9 mouse cellular contexts compared by ENCODE assay signal in the genomic region with DNA sequence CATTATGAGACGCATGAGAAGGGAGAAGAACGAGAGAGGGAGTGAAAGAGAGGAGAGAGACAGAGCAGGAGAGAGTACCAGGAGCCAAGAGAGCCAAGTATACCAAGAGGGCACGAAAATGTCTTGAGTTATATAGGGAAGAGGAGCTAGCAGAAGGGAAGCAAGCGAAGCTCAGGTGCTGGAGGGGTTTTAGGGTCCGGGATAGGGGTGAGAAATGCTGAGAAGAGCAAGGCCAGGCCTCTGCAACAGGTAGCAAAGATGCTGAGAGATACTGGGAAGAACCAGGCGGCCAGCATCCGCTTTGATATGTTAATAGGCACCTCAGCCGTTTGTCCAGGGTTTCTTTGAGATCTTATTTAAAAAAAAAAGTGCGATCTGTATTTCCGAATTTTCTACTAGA. TPM values are rescaled to one million over a fixed set of nuclear protein-coding genes. Genes with fewer than 3 reads are reported as not detected.
DNase-seq lines count a peak whose midpoint lies in the region; ATAC-seq and TF ChIP-seq lines count a peak whose summit lies in the region.
"Had no signal": no experiment of that assay in that cellular context is flagged by ENCODE, and none has a peak within 500 bp of the region (broad histone marks: within the 10 kb centered on the region; RNA-seq: fewer than 3 reads in every experiment).

No protein-coding gene starts in this region.

- H3K79me2 ChIP-seq in C2C12 (ENCODE audit: control insufficient read depth, insufficient read depth): no peaks in the 10 kb centered on the region

- peak overlapping the region; percentile 71 for H3K4me3 ChIP-seq in gastrocnemius, adult 2 months
- no peak overlapping the region for H3K4me3 ChIP-seq in C2C12 (ENCODE audit: insufficient read depth, poor library complexity, severe bottlenecking)
- H3K4me3 ChIP-seq in hindbrain, postnatal 0 days (ENCODE audit: low read length): peak overlapping the region; percentile 34
- peak overlapping the region; percentile 35 for H3K4me3 ChIP-seq in midbrain, embryonic 15.5 days

- peaks cover 10% of the 10 kb centered on the region; the same call in 1 of the 2 replicates for H3K4me1 ChIP-seq in hindbrain, postnatal 0 days (ENCODE audit: insufficient read depth, low read length)
- peaks cover 24% of the 10 kb centered on the region for H3K4me1 ChIP-seq in midbrain, embryonic 15.5 days

- peak overlapping the region; percentile 58 for H3K4me2 ChIP-seq in hindbrain, postnatal 0 days (ENCODE audit: low read depth, low read length)
- peak overlapping the region; percentile 56 for H3K4me2 ChIP-seq in midbrain, embryonic 15.5 days

- H3K27ac ChIP-seq in gastrocnemius, adult 2 months: peak overlapping the region; percentile 92
- H3K27ac ChIP-seq in hindbrain, postnatal 0 days: peak overlapping the region; percentile 89
- H3K27ac ChIP-seq in midbrain, embryonic 15.5 days: peak overlapping the region; percentile 96

- H3K36me3 ChIP-seq in C2C12 (ENCODE audit: control insufficient read depth, insufficient read depth): no peaks in the 10 kb centered on the region
- no peaks in the 10 kb centered on the region for H3K36me3 ChIP-seq in hindbrain, postnatal 0 days (ENCODE audit: insufficient read depth, low read length)
- H3K36me3 ChIP-seq in midbrain, embryonic 15.5 days (replicated peaks): no peaks in the 10 kb centered on the region

- peak; percentile 22; the same call in 1 of the 2 replicates for ATAC-seq in hindbrain, postnatal 0 days
- no peak; the same call in 1 of the 2 replicates for ATAC-seq in midbrain, embryonic 15.5 days (replicated peaks)

- WGBS in hindbrain, postnatal 0 days: 19% methylated on average over 10 of the region's 10 CpGs
- WGBS in midbrain, embryonic 15.5 days: 11% methylated on average over 10 of the region's 10 CpGs

- H3K27me3 ChIP-seq in C2C12 (ENCODE audit: control insufficient read depth, insufficient read depth, insufficient read length): no peaks in the 10 kb centered on the region
- H3K27me3 ChIP-seq in hindbrain, postnatal 0 days (ENCODE audit: insufficient read depth, low read length): no peaks in the 10 kb centered on the region
- no peaks in the 10 kb centered on the region for H3K27me3 ChIP-seq in midbrain, embryonic 15.5 days (replicated peaks)
- H3K27me3 ChIP-seq: Patski had no signal

- H3K79me3 ChIP-seq in C2C12 (ENCODE audit: low read depth): no peaks in the 10 kb centered on the region

- no peaks in the 10 kb centered on the region for H3K9me3 ChIP-seq in hindbrain, postnatal 0 days (ENCODE audit: low read length)
- no peaks in the 10 kb centered on the region for H3K9me3 ChIP-seq in midbrain, embryonic 15.5 days

- TF ChIP-seq CTCF in gastrocnemius, adult 2 months (IDR thresholded peaks at IDR 0.05): no peak
- TF ChIP-seq CTCF in C2C12 (IDR thresholded peaks at IDR 0.05; ENCODE audit: control insufficient read depth, insufficient read depth, insufficient read length): no peak
- no peak for TF ChIP-seq CTCF in hindbrain, postnatal 0 days (IDR thresholded peaks at IDR 0.05; ENCODE audit: low read depth)

- H3ac ChIP-seq in C2C12 (ENCODE audit: control insufficient read depth, insufficient read length, low read depth): peak overlapping the region; percentile 35

- H3K9ac ChIP-seq in hindbrain, postnatal 0 days (replicated peaks; ENCODE audit: low read length): peak overlapping the region; percentile 68
- H3K9ac ChIP-seq in midbrain, embryonic 15.5 days: peak overlapping the region; percentile 67

- intact Hi-C loops in gastrocnemius, adult 2 months (cut with DNase I): no loop called here

- DNase-seq in gastrocnemius, adult 2 months: no peak
- DNase-seq in gastrocnemius, adult 18-20 months (ENCODE audit: low spot score): no peak
- DNase-seq in embryo, embryonic 11 days: peak; percentile 61
- peak; percentile 53 for DNase-seq in hindbrain, postnatal 0 days (ENCODE audit: low spot score)
- DNase-seq in yolk sac, embryonic 10.5 days (ENCODE audit: low spot score): no peak
- no peak for DNase-seq in adrenal gland, postnatal 36 days

TF ChIP-seq in C2C12, 6 proteins besides CTCF, POLR2A, EP300 and RAD21:
- TF ChIP-seq CEBPB (IDR thresholded peaks at IDR 0.05; ENCODE audit: low read depth): no peak
- TF ChIP-seq MAX (IDR thresholded peaks at IDR 0.05): no peak
- no peak for TF ChIP-seq USF1 (IDR thresholded peaks at IDR 0.05; ENCODE audit: low read depth)
- TF ChIP-seq MYOD1 (IDR thresholded peaks at IDR 0.05; ENCODE audit: control insufficient read depth, insufficient read length, low read depth): no peak
- TF ChIP-seq FOSL1 (IDR thresholded peaks at IDR 0.05; ENCODE audit: insufficient read depth, low read length, poor library complexity, severe bottlenecking): no peak
- no peak for TF ChIP-seq MYOG (IDR thresholded peaks at IDR 0.05; ENCODE audit: control insufficient read depth, extremely low read depth, insufficient read length)

RNA-seq across cellular contexts. Expression of gene Tmpo, which starts 6.2 kb away (rescaled TPM):
- total RNA-seq in gastrocnemius, adult 2 months (2021): 10 to 100 TPM; 62.2 to 83.0 TPM
- total RNA-seq in gastrocnemius, adult 18-20 months (2021): 10 to 100 TPM; 49.9 to 50.5 TPM
- 113 TPM for polyA plus RNA-seq in C2C12 (2012; fragmentation: generic; extraction: Trizol)
- 102 and 110 TPM in 2 replicates for total RNA-seq in hindbrain, postnatal 0 days (2014; rRNA removed)
- 66.9 and 72.1 TPM in 2 replicates for polyA plus RNA-seq in hindbrain, postnatal 0 days (2015; fragmentation: Nextera tagmentation; extraction: Ambion mirVana)
- polyA plus RNA-seq in midbrain, embryonic 15.5 days (2015; fragmentation: Nextera tagmentation; extraction: Ambion mirVana): 106 and 110 TPM in 2 replicates
- total RNA-seq in adrenal gland, postnatal 36 days (2021): 100 to 1,000 TPM in 1 of 2 experiments, 10 to 100 TPM in 1; 95.1 to 105 TPM

Comparison
In these comparisons a context has a peak if more than half of its experiments do, and no peak if none do; other contexts are left out.
1. DNase-seq: peak in embryo, embryonic 11 days (single experiment) and hindbrain, postnatal 0 days (single experiment); none in gastrocnemius, adult 2 months (single experiment), gastrocnemius, adult 18-20 months (single experiment), yolk sac, embryonic 10.5 days (single experiment) and adrenal gland, postnatal 36 days (0 of 2).
2. Peak in every context shown above with its lines, with median percentiles within 50 percentile points of each other: H3K27ac ChIP-seq.